Mouse (Mus musculus): ENCODE measurements around the gene Dgki. TPM values are rescaled to one million over a fixed set of nuclear protein-coding genes. Genes with fewer than 3 reads are reported as not detected.

Gene Dgki
- polyA plus RNA-seq, 1 experiment = not detected

GRCm38 (mm10) chr6:37315440-37315839 is 15.5 kb upstream of the Dgki start:
- no peak for TF ChIP-seq GATA1 (IDR thresholded peaks at IDR 0.05; ENCODE audit: low read length)

- TF ChIP-seq GATA1 (IDR thresholded peaks at IDR 0.05; ENCODE audit: low read length) = no peak
Measured at GRCm38 (mm10) chr6:37310601-37311000, 10.6 kb upstream of the Dgki start.

- no peak for TF ChIP-seq GATA1 (IDR thresholded peaks at IDR 0.05; ENCODE audit: low read length)
Measured at GRCm38 (mm10) chr6:37306616-37307015, 6.6 kb upstream of the Dgki start.

- no peak for TF ChIP-seq GATA1 (IDR thresholded peaks at IDR 0.05; ENCODE audit: low read length)
Measured at GRCm38 (mm10) chr6:37300492-37300891, 508 bp upstream of the Dgki start.

GRCm38 (mm10) chr6:37298982-37299381 is 1.0 kb downstream of the Dgki start:
- TF ChIP-seq GATA1 (IDR thresholded peaks at IDR 0.05; ENCODE audit: low read length) = no peak

GRCm38 (mm10) chr6:37297744-37298482 is 2.1 kb downstream of the Dgki start:
- TF ChIP-seq GATA1 (IDR thresholded peaks at IDR 0.05; ENCODE audit: low read length) = no peak

- no peak for TF ChIP-seq GATA1 (IDR thresholded peaks at IDR 0.05; ENCODE audit: low read length)
Measured at GRCm38 (mm10) chr6:37292068-37292467, 7.9 kb downstream of the Dgki start.

- TF ChIP-seq GATA1 (IDR thresholded peaks at IDR 0.05; ENCODE audit: low read length) = no peak
Measured at GRCm38 (mm10) chr6:37291171-37291570, 8.8 kb downstream of the Dgki start.

GRCm38 (mm10) chr6:37290691-37291090 is 9.3 kb downstream of the Dgki start:
- no peak for TF ChIP-seq GATA1 (IDR thresholded peaks at IDR 0.05; ENCODE audit: low read length)

- TF ChIP-seq GATA1 (IDR thresholded peaks at IDR 0.05; ENCODE audit: low read length) = no peak
Measured at GRCm38 (mm10) chr6:37286134-37286533, 13.8 kb downstream of the Dgki start.

- TF ChIP-seq GATA1 (IDR thresholded peaks at IDR 0.05; ENCODE audit: low read length) = no peak
Measured at GRCm38 (mm10) chr6:37284879-37285278, 15.1 kb downstream of the Dgki start.

- TF ChIP-seq GATA1 (IDR thresholded peaks at IDR 0.05; ENCODE audit: low read length) = no peak
Measured at GRCm38 (mm10) chr6:37283336-37283735, 16.6 kb downstream of the Dgki start.

- no peak for TF ChIP-seq GATA1 (IDR thresholded peaks at IDR 0.05; ENCODE audit: low read length)
Measured at GRCm38 (mm10) chr6:37282659-37283058, 17.3 kb downstream of the Dgki start.

GRCm38 (mm10) chr6:37276834-37277715 is 22.9 kb downstream of the Dgki start:
- TF ChIP-seq GATA1 (IDR thresholded peaks at IDR 0.05; ENCODE audit: low read length) = no peak

- no peak for TF ChIP-seq GATA1 (IDR thresholded peaks at IDR 0.05; ENCODE audit: low read length)
Measured at GRCm38 (mm10) chr6:37276181-37276580, 23.8 kb downstream of the Dgki start.

GRCm38 (mm10) chr6:37270905-37271591 is 28.9 kb downstream of the Dgki start:
- no peak for TF ChIP-seq GATA1 (IDR thresholded peaks at IDR 0.05; ENCODE audit: low read length)

Data from G1E-ER4 (cell line).